26 mouse cellular contexts compared by ENCODE assay signal in the genomic region with DNA sequence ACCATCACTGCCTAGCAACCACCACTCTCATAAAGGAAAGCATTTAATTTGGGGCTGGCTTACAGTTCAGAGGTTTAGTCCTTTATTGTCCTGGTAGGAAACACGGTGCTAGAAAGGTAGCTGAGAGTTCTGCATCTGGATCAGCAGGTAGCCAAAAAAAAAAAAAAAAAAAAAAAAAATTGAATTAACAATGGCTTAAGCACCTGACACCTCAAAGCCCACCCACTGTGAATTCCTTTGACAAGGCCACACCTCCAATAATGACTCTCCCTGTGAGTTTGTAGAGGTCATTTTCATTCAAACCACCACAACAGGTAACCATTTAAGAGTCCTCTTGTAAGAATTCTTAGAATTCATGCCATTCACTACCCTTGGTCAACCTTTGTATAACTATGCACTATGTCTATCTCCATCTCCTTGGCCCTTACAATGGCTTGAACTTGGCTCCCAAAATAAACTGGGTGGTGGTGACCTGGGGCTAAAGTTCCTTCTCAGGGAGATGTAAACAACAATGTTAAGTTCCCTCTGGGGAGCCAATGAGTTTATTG.
"Had no signal": no experiment of that assay in that cellular context is flagged by ENCODE, and none has a peak within 500 bp of the region (broad histone marks: within the 10 kb centered on the region; RNA-seq: fewer than 3 reads in every experiment).

No protein-coding gene starts in this region.

- H3K4me2 ChIP-seq: heart, embryonic 12.5 days; hindbrain, embryonic 12.5 days; hindbrain, embryonic 15.5 days; kidney, embryonic 15.5 days; limb, embryonic 13.5 days; limb, embryonic 15.5 days; liver, embryonic 12.5 days had no signal

- H3K9me3 ChIP-seq: heart, embryonic 10.5 days; heart, embryonic 12.5 days; hindbrain, embryonic 10.5 days; hindbrain, embryonic 12.5 days; hindbrain, embryonic 15.5 days; kidney, embryonic 15.5 days; limb, embryonic 13.5 days; limb, embryonic 15.5 days; liver, embryonic 12.5 days had no signal

- H3K27ac ChIP-seq: gastrocnemius, adult 2 months; heart, embryonic 10.5 days; hindbrain, embryonic 10.5 days; hindbrain, embryonic 12.5 days; hindbrain, embryonic 15.5 days; hindbrain, postnatal 0 days; kidney, embryonic 15.5 days; kidney, postnatal 0 days; limb, embryonic 13.5 days; limb, embryonic 15.5 days; liver, embryonic 12.5 days; liver, embryonic 14.5 days had no signal

- DNase-seq: gastrocnemius, adult 2 months; gastrocnemius, postnatal 10 days; gastrocnemius, postnatal 25 days; heart, adult 18-20 months; heart, postnatal 10 days; heart, postnatal 4 days; kidney, adult 11 months; kidney, adult 2 months; kidney, adult 9 months; kidney, postnatal 14 days; kidney, postnatal 36 days; layer of hippocampus, postnatal 36 days; left cerebral cortex, postnatal 4 days had no signal

- ATAC-seq: hindbrain, postnatal 0 days; intestine, embryonic 16.5 days; liver, embryonic 12.5 days had no signal

- H3K4me3 ChIP-seq: gastrocnemius, adult 2 months; heart, embryonic 10.5 days; heart, embryonic 12.5 days; hindbrain, embryonic 10.5 days; hindbrain, embryonic 12.5 days; hindbrain, embryonic 15.5 days; kidney, embryonic 15.5 days; limb, embryonic 13.5 days; limb, embryonic 15.5 days; liver, embryonic 12.5 days had no signal

- H3K9ac ChIP-seq: heart, embryonic 12.5 days; hindbrain, embryonic 12.5 days; hindbrain, embryonic 15.5 days; kidney, embryonic 15.5 days; limb, embryonic 13.5 days; limb, embryonic 15.5 days; liver, embryonic 12.5 days; liver, embryonic 14.5 days had no signal

- H3K27me3 ChIP-seq: heart, embryonic 12.5 days; hindbrain, embryonic 12.5 days; hindbrain, embryonic 15.5 days; kidney, embryonic 15.5 days; limb, embryonic 13.5 days; limb, embryonic 15.5 days; liver, embryonic 12.5 days had no signal
